Mouse (Mus musculus): ENCODE data around the gene Cacng5.

Cacng5 gene

GRCm38 (mm10) chr11:107914634-107915226 lies at the start of gene Cacng5:
Gene Cacng5 (minus strand): TSS chr11:107915055.
- 6% methylated on average over 36 of the region's 36 CpGs for WGBS

DNA sequence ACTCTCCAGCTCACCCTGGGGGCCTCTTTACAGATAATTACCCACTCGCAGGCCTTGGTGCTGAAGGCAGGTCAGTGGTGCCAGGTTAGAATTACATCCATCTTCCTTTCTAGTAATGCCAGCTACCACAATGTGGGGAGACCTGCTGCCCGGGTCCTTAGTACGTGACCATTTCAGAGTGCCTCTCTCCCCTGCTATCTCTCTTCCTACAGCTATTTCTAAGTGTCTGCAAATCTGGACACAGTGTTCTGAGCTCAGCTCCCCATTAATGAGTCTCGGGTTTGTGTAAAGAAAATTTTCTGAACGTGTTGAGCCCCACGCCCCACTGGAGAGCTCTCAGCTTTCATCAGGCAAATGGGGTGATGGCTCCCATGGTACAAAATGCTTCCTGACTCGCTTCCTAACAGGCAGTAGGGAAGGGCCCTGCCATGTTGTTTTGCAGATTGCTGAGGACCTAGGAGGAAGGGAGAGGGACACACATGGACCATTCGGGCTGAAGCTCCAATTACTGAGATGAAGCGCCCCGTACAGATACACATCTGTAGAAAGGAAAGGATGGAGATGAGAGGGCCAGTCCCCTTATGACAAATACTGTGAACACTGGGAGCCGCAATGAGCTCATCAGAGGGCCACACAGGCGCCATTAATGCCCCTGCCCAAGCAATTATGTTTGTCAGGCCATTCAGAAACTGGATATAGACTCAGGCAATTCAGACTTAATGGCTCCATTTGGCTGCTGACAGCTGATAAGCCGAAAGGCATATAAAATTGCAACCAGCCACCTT lies 42.9 kb upstream of the Cacng5 start:
- WGBS = 91% methylated on average over 13 of the region's 13 CpGs

GRCm38 (mm10) chr11:107955191-107956062 lies 40.6 kb upstream of the Cacng5 start:
- WGBS = 79% methylated on average over 10 of the region's 10 CpGs

DNA sequence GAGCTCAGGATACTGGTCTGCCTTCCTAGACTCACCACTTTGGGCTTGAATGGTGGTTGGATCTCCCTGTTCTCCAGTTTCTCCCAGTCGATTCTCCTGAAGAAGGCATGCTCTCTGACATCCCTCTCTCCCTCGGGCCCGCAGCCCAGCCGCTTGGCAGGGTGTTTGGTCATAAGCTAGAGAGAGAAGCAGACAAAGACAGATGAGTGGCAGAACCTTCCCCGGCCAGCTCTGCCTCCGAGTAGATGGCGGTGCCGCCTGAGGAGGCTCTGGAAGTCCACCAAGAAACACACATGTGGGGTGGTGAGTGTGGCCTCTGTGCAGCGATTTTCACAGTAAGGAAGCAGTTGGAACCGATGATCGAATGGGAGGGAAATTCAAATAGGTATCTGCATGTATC lies 36.6 kb upstream of the Cacng5 start:
- 56% methylated on average over 11 of the region's 11 CpGs for WGBS

DNA sequence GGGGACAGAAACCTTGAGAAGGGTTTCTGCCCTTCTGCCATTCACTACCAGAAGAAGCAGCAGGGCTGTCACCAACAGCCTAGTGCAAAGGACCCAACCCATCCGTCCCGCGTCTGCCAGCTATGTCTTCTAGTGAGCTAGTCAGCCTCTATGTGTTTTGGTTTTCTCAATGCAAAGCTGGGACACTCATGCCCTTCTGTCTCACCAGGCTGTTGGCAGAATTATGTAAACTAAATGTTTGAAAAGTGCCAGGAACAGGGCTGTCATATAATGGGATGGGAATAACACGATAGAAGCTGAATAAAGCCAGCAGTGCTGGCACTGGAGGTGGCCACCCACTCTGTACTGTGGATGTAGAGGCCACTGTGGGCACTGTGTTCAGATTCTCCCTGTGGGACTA lies 35.8 kb upstream of the Cacng5 start:
- 65% methylated on average over 4 of the region's 4 CpGs for WGBS

GRCm38 (mm10) chr11:107950211-107950610 lies 35.4 kb upstream of the Cacng5 start:
- 68% methylated on average over 9 of the region's 9 CpGs for WGBS

- 90% methylated on average over 1 of the region's 1 CpGs for whole genome bisulfite sequencing
Measured at GRCm38 (mm10) chr11:107947951-107948350, 33.1 kb upstream of the Cacng5 start.

GRCm38 (mm10) chr11:107946823-107947222 lies 32.0 kb upstream of the Cacng5 start:
- 70% methylated on average over 5 of the region's 5 CpGs for WGBS

GRCm38 (mm10) chr11:107936929-107937328 lies 22.1 kb upstream of the Cacng5 start:
- 92% methylated on average over 2 of the region's 2 CpGs for WGBS

DNA sequence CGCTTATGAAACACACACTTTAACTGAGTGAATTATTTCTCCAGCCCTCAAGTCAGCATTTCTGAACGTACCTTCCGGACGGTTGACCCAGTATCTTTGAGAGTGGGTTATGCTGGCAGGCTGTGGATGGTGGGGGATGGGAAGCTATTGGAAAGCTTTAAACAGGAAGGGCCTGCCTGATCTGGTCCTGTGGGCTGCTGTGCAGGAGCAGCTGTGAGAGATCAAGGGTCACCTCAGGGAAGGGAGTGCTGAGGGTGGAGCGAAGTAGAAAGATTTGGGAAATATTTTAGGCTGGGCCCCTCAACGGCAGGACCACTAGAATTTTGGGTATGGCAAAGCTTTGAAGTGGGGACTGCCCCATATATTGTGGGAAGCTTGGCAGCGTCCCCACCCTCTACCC lies 16.9 kb upstream of the Cacng5 start:
- 68% methylated on average over 7 of the region's 7 CpGs for WGBS

- 81% methylated on average over 11 of the region's 11 CpGs for WGBS
Measured at GRCm38 (mm10) chr11:107931288-107931687, 16.4 kb upstream of the Cacng5 start.

DNA sequence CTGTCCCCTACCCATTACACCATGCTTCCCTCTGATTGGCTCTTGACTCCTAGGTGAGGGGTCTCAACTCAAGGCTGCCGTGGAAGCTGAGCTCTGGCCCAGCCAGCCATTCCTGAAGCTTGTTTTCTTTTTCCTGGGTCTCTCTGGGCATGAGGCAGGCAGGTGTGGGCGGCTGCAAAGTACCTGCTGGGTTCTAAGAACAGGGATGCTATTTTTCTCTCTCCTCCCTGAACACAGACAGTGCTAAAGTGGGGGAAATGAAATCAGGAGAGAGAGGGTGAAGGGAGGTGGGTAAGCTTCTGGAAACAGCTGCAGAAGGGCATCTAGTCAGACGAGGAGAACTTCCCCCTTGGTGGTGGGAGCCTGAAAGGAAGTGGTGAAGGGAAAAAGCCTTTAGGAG lies 14.9 kb upstream of the Cacng5 start:
- 44% methylated on average over 3 of the region's 3 CpGs for WGBS

GRCm38 (mm10) chr11:107919852-107920508 lies 5.1 kb upstream of the Cacng5 start:
- 46% methylated on average over 16 of the region's 16 CpGs for WGBS

GRCm38 (mm10) chr11:107917721-107918235 lies 2.9 kb upstream of the Cacng5 start:
- 27% methylated on average over 9 of the region's 9 CpGs for WGBS

DNA sequence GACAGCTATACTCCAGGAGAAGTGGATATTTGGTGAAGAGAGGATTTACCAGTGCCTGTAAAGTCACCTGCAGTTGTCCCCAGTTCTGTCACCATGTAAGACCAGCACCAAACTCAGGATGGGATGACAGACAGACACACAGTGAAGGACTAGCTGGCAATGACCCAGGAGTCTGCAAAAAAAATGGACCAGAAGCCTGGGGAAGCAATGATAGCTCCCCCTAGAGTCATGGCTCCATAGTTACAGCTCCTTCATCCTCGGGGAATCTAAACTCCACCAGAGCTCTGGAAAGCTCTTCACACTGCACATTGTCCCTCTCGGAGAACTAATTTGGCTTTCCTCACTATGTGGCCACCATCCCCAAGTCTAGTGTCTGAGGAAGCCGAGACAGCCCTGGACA lies 1.5 kb downstream of the Cacng5 start:
- WGBS = 65% methylated on average over 3 of the region's 3 CpGs

DNA sequence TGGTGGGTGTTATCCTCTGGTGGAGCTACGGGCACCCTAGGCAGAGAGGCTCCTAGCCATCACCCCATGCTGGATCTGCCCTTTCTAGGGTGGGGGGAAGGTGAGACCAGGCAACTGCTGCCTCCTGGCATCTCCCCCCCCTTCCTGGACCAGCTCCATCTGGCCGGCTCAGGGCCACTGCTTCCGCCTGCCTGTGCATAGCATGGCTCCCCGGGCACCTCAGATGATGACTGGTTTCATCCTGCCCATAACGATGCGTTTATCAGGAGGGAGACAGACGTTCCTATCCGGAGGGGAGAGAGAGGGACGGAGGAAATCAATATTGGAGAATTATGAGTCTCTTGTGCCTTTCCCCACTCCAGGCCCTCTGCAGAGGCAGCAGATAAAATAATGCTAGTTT lies 9.5 kb downstream of the Cacng5 start:
- WGBS = 77% methylated on average over 9 of the region's 9 CpGs

DNA sequence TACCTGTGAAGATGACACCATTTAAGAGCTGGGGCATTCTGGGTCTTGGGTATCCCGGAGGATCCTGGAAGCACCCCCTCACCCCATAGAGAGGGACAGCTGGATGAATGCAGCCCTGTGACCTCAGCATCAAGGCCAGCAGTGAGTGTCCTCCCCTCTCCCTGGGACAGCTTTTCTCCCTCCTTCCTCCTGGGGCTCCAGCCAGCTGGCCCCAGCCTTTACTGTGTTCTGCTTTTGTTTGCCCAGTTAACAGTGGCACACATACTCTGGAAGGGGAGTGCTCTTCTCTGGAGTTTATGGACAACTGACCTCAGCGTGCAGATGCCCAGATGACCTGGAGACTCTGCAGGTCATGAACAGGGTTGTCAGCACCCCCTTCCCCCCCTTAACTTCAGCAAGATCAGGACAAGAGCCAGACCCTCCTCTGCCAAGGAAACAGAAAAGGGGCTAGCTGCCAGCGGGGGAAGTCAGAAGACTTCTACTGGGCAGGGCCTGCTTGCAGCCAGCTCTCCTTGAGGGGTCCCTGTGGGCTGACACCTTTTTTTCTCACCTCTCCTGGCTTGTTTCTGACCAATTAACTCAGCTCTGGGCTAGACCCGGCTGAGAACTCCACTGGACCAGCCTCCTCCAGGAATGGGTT lies 10.8 kb downstream of the Cacng5 start:
- WGBS = 52% methylated on average over 4 of the region's 4 CpGs

- 39% methylated on average over 4 of the region's 4 CpGs for WGBS
Measured at GRCm38 (mm10) chr11:107900470-107900869, 14.4 kb downstream of the Cacng5 start.

- WGBS = 28% methylated on average over 2 of the region's 2 CpGs
Measured at GRCm38 (mm10) chr11:107898698-107899097, 16.2 kb downstream of the Cacng5 start.

GRCm38 (mm10) chr11:107895635-107896034 lies 19.2 kb downstream of the Cacng5 start:
- WGBS = 58% methylated on average over 4 of the region's 4 CpGs

- WGBS = 84% methylated on average over 3 of the region's 3 CpGs
Measured at GRCm38 (mm10) chr11:107891377-107891776, 23.5 kb downstream of the Cacng5 start.

Measured in cerebral cortex, adult 2 months (tissue).